Mouse (Mus musculus) cerebellum, adult 2 months (tissue): ENCODE results near the gene Cd180.

Experiments used
- CTCF ChIP-seq: fragments of 200-500 bp; IDR thresholded peaks from 2 replicates; pipeline ENCODE4 v1.5.1; 2011; ENCODE audit warnings: low read depth, mild to moderate bottlenecking, control low read depth, low read length, moderate library complexity, borderline replicate concordance; ENCODE audit not compliant: insufficient read depth
- POLR2A ChIP-seq: fragments of 200-500 bp; IDR thresholded peaks from 2 replicates; pipeline ENCODE4 v1.6.1; 2011; ENCODE audit warnings: low read length, control low read depth, borderline replicate concordance; ENCODE audit not compliant: insufficient read depth

- no peak for TF ChIP-seq CTCF
- TF ChIP-seq POLR2A = no peak
These were observed at the start of gene Cd180 for GRCm38 (mm10) chr13:102693341-102693801.
